Mouse (Mus musculus): ENCODE measurements around the gene Iqck.
A peak's percentile ranks its signal among the peaks of the same experiment; 100 is the strongest.

DNA sequence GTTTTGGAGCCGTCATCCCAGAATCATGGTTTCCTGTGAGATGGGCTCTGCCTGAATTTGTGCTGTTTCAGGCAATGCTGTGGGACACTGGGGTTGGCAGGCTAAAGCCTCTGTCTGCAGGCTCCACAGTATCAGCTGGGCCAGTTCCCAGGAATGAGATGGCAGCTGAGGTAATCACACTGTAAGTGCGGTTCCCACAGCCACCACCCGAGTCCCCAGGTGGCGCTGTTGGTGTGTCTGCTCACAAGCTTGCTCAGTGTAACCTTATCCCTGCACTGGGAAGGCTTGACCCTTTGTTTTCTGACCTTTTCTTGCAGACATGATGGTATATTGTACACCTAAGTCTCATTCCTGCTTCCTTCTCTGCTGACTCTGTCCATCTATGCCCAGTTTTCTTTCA is 164.0 kb downstream of the Iqck start:
- TF ChIP-seq CTCF (IDR thresholded peaks at IDR 0.05; ENCODE audit: low read depth) = peak; percentile 71
- TF ChIP-seq EP300 (IDR thresholded peaks at IDR 0.05; ENCODE audit: low read depth) = no peak

Data from liver, embryonic 14.5 days (tissue).